Mouse (Mus musculus): Measurements from ENCODE around the gene Ush2a.
A peak's percentile ranks its signal among the peaks of the same experiment; 100 is the strongest.

Ush2a gene

DNA sequence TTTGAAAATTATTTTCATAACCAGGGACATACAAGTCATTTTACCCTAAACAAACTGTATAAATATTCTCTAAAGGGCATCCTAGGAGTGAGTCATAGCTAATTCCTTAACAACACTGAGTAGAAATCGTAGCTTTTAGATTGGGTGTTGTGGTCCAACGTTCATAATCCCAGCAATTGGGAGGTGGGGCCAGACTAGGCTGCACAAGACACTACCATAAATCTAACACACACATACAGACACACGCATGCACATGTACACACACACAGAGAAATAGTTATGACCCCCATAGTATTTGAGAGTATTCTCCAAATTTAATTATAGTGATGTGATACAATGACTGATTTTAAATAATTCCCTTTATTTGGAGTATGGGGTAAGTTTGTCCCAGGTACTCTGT lies 125.5 kb downstream of the Ush2a start:
- no peak for DNase-seq (ENCODE audit: low read depth)

DNA sequence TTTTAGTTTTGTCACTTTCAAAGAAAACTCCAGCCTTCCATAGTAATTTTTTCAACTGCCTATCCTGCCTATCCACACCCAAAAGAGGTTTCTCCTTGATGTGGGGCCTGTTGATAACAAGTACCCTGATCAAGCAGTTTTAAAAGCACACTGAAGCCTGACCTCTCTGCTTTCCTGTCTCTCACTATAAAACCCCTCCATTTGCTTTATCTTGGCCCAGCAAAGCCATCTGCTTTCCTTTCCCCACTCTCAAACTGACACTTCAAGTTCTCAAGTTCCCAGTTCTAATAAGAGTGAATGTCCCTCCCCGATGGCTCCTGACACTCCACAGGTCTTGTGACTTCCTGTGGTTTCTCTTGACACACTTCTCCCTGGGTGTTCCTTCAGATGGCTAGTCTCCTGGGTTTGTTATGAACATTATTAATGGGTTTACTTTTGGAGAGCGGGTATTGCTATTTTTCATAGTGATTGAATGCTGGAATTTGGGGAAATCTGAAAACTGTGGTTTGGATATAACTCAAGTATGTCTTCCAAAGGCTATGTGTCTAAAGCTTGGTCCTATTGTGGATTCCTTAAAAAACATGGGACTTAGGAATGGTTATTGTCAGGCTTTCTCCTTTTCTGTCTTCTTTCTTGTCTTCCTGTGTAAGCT lies 126.1 kb downstream of the Ush2a start:
- DNase-seq (ENCODE audit: low read depth), result peak; percentile 10

DNA sequence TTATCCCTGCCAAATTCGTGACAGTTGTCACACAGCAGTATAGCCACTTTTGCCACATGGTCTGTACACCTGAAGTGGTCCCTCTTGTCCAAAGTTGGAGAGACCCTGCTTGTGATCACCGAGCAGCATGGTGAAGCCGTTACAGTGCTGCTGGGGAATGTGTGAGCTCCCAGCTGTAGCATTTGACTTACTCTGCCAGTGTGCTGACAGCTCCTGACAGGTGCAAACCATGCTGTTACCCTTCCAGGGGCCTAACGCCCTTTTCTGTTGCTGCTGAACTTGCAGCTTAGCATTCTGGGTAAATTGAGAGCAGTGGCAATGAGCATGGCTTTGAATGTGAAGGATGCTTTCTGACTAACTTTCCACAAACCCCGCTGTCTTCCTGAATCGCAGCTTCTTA lies 128.3 kb downstream of the Ush2a start:
- no peak for DNase-seq (ENCODE audit: low read depth)

DNA sequence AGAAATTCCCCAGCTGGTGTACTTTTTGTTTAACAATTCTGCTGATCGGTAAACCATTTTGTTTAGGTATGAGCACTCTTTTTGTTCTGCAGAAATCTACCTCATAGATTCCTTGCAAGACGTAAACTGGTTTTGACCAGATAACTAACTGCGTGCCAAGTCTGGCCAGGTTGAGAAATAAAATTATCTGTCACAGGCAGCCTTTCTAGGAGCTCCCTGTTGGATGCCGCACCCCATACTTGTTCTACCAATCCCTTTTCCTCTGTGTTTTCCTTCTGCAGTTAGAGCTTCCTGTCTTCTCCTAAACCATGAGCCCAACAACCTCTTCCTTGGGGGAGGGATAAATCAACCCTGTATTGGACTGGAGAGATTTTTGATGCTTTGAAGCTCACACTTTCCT lies 145.4 kb downstream of the Ush2a start:
- no peak for DNase-seq (ENCODE audit: low read depth)

DNA sequence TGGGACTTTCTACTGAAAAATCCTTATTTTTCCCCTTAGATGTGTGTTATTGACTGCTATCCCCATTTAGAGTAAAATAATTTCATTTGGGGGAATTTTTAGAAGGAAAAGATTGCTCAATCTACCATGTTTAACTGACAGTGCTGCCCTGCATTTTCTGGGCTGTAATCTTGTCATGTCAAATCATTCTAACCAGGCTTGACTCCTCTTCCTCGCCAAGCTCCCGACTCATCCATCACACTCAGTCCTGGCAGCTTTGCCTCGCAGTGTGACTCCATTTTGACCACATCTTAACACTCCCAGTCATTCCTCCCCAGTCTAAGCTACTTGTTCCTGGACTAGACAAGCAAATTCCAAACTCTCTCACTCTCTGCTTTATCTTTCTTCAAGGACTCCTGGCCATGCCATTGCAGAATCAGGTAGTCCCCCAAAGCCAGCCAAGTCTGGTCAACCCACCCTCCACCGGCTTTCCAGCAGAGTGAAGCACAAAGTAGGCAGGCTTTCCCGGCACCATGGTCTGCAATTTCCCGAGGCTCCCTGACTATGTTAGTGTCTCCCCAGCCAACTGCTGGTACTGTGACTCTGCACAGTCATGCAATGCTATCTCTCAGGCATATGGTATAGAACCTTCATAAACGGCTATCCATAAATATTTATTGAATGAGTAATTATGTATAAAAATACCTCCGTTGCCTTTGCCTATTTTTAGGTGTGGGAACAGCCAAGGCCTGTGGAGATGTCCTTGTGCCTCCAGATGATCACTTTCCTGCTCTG lies 146.0 kb downstream of the Ush2a start:
- DNase-seq (ENCODE audit: low read depth), result no peak

DNA sequence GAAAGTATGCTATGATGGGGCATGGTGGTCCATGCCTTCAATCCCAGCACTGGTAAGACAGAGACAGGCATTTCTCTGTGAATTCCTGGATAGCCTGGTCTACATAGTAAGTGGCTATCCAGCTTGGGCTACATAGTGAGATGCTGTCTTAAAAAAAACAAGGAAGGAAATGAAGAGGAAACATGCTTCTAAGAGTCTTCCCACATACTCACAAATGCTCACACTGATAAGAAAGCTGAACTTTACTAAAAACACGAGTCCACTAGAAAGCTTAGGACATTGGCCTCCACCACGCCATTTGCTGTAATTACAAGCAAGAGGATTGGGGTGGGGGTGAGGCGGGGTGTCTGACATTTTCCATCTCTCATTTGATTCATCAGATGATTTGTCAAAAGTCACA lies 148.7 kb downstream of the Ush2a start:
- DNase-seq (ENCODE audit: low read depth), result no peak

DNA sequence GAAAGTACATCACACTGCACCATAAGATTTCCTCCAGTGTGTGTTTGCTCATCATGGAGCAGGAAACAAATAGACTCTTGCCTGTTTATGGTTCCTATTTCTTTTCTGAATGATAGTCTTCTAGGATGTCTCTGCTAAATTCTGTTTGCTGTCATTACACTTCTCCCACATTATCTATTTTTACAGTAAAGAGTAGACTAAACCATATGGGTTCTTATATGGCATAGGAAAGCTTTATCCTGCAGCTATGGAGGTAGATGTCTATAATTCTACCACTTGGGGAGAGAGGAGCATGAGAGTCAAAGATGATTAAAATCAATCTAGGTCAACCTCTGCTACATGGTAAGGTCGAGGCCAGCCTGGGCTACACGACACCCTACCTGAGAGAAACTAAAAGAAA lies 158.7 kb downstream of the Ush2a start:
- no peak for DNase-seq (ENCODE audit: low read depth)

DNA sequence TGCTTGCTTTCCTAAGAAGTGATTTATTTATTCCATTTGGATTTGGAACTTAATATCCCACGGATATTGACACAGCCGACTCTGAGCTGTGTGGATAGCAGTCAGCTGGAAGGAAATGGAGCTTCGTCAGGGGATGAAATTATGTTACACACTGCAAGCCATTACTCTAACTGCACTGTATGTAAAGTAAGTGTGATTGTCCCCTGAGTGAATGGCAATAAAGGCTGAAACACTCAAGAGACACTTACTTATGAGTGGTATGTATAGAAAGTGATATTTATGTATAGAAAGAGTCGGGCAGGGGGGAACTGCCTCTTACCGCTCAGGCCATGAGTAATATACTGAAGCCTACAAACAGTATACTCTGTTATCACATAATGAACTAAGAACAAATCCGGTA lies 166.3 kb downstream of the Ush2a start:
- no peak for DNase-seq (ENCODE audit: low read depth)

DNA sequence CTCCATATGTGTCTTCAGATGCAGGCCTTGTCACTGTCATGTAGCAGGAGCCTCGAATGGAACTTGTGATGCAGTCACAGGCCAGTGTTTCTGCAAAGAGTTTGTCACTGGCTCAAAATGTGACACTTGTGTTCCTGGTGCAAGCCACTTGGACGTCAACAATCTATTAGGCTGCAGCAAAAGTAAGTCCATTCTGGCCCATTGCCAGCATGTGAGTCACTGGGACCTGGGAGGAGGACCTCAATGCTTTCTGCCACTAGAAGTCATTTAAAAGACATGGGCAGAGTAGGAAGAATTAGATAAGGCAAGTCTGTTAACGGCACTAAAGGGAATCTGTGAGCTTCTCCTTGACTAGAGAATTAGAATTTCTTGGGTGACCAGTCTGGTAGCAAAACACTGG lies 168.9 kb downstream of the Ush2a start:
- DNase-seq (ENCODE audit: low read depth), result peak; percentile 9

DNA sequence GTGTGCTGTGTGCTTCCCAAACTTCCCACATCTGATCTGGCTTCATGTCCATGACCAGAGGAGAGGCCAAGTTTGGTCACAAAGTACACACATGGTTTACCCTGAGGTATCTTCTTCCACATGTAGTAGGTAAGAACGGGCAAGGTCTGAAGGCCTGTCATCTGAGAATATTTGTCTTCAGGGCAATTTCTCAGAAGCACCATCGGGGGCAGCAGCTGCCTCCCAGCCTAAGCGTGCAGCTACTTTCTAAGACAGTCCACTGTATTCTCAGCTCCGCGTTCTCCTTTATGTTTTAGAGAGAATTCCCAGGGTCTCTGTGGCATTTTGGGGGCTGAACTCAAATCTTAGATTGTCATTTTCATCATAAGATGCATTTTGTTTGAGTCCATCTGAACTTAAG lies 186.1 kb downstream of the Ush2a start:
- DNase-seq (ENCODE audit: low read depth), result no peak

DNA sequence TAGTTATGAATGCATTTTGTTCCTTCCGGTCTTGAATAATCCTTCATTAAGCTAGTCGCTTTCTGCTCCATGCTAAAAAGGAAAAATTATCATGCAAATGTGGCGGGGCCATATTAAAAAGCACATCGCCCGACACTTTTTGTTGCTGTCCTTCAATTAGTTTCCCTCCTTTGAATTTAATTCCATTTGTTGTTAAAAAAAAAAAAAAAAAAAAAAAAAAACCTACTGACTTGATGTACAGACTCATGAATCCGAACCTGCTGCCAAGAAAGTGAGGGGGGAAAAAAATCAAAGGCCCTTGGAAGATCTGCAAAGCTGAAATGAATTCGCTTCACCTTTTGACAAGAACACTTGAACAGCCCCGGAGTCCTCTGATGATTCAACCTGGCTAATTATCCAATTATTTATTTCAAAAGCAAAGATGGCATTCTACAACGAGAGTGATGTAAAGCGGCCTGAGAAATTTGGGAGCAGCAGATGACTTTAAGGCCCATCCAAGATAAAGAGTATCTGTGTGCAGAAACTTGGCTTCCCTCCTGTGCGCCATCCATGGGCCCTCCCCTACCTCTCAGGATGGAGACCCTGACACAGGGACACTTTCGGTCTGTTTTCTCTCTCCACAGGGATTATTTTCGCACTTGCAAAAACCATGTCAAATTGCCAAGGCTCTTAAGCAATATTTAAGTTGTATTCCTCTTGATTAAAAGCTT lies 194.8 kb downstream of the Ush2a start:
- no peak for DNase-seq (ENCODE audit: low read depth)

DNA sequence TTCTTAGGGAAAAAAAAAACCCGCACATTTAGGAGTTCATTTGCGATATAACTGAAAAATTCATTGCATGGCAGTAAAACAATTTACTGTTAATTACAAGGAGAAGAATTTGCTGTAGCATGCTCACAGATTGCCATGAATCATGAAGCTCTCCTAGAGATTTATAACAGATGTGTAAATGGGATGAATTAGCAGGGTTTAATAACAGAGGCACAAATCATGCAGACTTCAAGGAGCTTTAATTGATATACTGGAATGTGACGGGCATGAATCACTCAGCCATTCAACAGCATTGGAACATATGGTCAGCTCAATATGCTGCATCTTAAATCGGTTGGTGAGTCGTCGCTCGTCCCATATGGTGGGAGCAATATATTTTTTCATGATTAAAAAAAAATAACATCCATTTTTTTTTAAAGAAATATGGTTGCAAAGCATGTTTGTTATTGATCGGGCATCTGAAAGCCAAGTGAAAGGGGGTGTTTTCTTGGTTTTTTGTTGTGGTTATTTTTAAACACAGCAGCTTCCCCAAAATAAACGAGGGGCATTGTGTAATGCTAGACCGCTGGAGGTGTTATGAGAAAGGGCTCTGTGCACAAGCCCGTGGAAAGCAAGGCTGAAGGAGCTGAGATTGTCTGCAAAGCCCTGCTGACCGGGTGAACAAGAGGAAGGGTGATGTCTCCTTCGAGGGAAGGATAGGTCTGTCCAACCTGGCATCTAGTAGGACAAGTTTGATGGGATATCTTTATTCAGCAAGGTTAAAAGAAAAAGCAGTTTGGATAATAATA lies 195.6 kb downstream of the Ush2a start:
- no peak for DNase-seq (ENCODE audit: low read depth)

DNA sequence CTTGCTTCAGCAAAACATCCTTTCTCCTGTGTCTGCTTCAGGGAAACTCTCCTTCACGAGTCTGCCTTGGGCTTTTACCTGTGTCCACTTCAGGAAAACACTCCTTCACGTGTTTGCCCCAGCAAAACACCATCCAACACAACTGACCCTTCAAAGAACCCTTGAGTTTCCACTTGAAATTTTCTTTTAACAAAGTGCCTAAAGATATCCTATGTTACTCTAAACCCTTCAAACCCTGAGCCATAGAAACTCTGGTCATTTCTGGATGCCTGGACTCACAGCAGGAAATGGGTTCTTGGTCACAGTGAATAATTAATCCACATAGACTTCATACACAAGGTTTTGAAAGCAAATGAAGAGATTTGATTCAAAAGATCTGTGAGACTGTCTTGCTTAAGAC lies 199.4 kb downstream of the Ush2a start:
- no peak for DNase-seq (ENCODE audit: low read depth)

DNA sequence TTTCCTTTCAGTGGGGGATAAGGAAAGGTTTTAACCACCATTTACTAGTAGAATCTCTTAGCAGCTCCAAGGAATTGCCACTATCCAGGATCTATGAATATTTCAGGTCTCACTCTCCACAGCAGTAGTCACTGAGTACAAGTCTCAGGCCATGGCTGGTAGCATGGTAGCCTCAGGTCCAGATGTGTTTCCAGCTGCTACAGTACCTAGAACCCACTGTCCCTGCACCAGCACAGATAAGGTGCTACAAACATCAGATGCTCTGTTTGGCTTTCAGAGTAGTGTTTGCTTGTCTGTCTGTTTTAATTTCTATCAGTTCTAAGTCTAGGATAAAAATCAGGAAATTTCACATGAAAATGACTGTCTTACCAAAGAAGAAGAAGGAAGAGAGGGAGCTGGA lies 202.8 kb downstream of the Ush2a start:
- DNase-seq (ENCODE audit: low read depth), result no peak

DNA sequence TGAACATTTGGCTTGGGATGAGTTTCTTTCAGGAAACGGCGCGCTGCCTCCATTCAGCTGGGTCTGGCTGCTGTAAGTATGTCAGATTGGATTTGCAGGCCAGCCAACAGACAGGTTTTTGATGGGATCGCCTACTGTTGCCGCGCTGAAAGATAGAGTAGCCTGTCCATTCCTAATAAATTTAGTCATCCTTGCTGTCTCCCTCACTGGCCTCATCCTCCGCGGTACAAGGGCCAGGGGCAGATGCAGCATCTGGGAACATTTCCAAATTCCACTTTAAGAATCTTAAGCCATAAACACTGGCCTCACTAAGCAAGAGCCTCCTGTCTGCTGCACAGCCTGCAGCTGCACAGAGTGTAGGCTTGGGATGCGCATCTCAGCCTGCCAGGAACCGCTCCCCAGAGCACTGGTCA lies 206.6 kb downstream of the Ush2a start:
- DNase-seq (ENCODE audit: low read depth), result no peak

DNA sequence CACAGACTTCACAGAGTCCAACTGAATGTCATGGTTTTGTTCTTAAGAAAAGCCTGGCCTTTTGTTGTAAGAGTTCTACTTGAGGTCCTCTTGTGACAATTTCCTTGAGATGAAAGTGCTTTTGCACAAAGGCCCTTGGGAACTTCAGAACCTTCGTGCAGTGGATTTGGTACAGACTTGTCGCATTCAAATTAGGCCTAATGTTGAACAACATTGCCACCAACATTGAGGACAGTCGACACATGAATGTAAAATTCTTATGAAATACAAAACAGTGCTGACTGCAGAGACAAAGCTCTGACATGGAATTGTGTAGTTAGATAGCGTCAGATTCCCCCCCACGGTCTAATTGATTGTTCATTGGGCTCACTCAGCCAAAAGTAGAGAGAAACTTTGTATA lies 243.1 kb downstream of the Ush2a start:
- DNase-seq (ENCODE audit: low read depth), result no peak

DNA sequence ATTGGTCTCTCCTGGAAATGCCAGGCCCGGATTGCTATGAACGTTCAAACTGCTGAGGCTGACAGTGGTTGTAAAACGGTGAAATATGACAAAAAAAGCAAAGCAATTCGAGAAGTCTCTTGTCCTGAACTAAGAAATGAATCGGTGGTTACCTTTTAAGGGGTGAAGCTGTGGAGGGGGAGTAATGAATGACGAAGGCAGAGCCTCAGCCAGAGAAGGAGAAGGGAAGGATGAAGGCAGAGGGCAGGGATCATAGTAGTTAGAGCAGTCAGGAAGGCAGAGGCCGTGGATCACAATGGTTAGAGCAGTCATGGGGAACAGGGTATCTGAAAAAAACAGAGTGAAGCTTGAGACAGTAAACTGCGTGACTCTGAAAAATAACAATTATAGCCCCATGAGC lies 257.0 kb downstream of the Ush2a start:
- DNase-seq (ENCODE audit: low read depth), result no peak

DNA sequence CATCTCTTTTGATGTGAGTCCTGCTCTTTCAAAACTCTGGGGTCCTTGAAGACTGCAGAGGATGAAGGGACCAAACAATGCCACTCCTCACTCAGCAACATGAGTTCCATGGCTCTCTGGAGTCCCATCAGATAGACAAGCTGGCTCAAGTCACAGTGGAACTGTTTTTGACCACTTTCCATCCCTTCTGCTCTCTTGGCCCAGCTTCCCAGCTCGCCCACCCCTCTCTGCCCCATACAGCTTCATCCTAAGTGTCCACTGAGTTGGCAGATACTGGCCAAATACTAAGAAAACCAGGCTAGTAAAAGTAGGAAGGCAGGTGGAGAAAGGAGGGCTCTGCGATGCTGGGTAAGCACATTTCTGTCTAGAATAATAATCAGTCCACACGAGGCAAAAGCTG lies 265.6 kb downstream of the Ush2a start:
- no peak for DNase-seq (ENCODE audit: low read depth)

DNA sequence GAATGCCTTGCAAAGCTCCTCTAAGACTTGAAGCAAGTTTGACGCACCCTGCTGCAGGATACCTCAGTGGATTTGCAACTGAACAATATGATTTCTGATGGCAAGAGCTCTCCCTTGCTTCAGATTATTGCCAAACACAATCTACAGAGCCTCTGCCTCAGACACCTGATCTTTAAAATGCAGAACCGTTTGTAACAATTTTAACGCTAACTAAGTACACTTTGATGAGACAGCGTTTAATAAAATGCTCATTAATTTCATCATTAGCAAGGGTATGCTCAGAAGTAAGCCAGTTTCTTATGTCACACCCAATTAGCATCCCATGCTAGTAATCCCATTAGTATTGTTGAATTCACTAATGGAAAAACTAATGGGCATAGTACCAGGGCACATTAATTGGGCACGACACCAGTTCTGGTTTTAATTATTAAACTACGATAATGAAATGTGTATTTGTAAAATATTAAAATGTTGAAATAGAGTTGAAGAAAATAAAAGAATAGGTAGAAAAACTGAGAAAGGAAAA lies 267.8 kb downstream of the Ush2a start:
- no peak for DNase-seq (ENCODE audit: low read depth)

DNA sequence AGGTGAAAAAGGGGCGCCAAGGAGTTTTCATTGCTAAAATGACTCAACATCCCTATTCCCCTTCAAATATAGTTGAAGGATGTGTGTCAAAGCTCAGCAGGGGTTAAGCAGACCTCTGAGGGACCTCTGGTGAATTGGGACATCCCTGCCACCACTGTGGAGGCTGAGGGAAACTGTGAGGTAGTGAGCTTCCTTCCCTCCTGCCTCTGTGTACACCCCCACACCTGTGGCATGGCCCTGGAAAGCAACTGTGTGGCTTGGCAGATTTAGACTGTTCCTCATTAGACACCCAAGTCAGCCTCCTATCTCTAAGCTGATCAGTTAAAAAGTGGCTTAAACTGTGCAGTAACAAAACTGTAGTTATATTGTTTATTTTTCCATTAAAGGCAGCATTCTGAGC lies 275.2 kb downstream of the Ush2a start:
- no peak for DNase-seq (ENCODE audit: low read depth)

DNA sequence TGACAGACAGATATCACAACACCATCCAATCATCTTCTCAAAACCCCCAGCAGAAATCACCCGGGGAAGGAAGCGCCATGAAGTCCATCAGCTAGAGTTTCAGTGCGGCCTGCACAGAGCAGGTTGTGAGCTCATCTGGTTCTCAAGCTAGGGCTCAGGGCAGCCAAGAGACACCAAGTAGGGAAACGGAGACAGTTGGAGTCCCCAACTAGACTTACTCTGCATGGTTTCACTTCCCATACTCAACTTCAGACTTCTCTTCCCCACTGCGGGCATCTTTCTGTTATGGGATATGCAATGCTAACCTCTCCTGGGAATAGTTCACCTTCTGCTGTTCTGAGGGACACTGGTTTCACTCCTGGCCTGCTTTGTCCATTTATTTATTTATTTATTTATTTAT lies 277.8 kb downstream of the Ush2a start:
- no peak for DNase-seq (ENCODE audit: low read depth)

DNA sequence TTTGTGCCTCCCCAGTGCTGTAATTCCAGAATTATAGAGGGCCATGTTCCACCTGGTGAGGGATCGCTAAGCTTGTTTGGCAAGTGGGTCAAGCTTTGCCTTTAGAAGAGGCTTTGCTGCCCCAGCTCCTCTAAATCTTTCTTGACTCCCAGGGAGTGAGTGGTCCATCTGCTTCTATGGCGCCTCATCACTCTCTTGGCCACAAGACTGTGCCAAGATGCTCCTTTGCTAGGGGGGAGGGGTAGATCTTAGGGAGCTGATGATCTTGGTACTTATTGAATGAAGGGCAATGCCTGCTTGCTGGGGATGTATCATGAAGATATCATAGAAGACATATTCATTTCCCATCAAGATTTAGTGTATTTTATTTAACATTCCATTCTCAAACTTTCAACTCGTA lies 279.7 kb downstream of the Ush2a start:
- DNase-seq (ENCODE audit: low read depth), result no peak
